Mouse (Mus musculus): Measurements from ENCODE around the gene Apol11b.
"Not testable (repeated sequence)": the region's sequence is repeated elsewhere in the genome, so short reads cannot be mapped to it uniquely, and the experiment has no call there.

DNA sequence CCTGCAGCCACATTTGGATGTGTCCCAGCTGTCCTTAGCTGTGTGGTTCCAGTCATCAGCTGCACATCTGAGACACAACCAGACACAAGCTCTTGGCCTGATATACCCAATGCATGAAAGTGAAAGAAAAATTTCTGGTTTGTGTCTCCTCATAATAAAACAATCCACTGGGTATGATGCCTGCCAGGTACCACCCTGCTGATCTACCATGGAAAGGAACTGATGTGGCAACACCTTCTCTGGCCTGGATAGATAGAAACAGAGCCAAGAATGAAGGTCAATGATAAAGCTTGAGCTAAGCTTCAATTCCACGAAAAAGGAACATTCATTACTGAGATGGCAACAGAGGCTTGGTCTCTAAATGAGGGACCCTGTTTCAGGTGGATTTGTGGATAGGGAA lies 16.7 kb upstream of the Apol11b start:
- not testable (repeated sequence) for TF ChIP-seq CTCF (IDR thresholded peaks at IDR 0.05; ENCODE audit: low read depth, low read length); POLR2A (IDR thresholded peaks at IDR 0.05; ENCODE audit: extremely low read depth, insufficient read depth, low read length)

Measured in liver, adult 2 months (tissue).